Comparison of ENCODE assay signal across 8 mouse cellular contexts in the genomic region with DNA sequence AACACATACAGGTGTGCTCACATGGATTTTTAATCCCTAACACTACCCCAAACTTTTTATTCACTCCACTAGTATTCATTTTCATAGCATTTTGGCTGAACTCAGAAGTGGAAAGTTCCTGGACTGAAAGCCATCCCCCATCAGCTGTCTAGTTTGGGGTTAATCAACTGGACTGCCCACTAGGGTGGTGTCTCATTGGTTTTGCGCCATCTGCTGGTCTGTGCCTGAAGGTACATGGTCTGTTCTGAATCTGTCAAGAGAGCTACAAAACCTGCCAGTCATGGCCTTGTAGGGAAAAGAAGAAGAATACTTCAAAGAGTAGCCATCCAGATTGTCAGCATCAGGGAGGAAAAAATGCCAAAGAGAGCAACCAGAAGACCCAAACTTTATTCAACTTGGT.
DNase-seq lines count a peak whose midpoint lies in the region.

No protein-coding gene starts in this region.

- H3K36me3 ChIP-seq in splenic B cell, adult 2 months (ENCODE audit: control insufficient read depth, insufficient read depth, low read length, poor library complexity, severe bottlenecking): no peaks in the 10 kb centered on the region

- DNase-seq in gastrocnemius, adult 18-20 months (ENCODE audit: low spot score): peak; percentile 7
- no peak for DNase-seq in gastrocnemius, adult 8-10 months (ENCODE audit: low spot score in 2 of 2)
- peak; percentile 48 for DNase-seq in urinary bladder, postnatal 25 days (ENCODE audit: low spot score)
- DNase-seq in urinary bladder, postnatal 4 days (ENCODE audit: low spot score in 2 of 2): no peak
- DNase-seq in cerebellum, postnatal 25 days: peak; percentile 40 to 67
- peak; percentile 24 for DNase-seq in hindlimb bud, embryonic 11.5 days (ENCODE audit: extremely low spot score, low read depth, low spot score)
- DNase-seq in lung, postnatal 25 days (ENCODE audit: low spot score): peak; percentile 48
- peak; percentile 87 for DNase-seq in splenic B cell, adult 2 months (ENCODE audit: low read depth, low spot score)

- no peaks in the 10 kb centered on the region for H3K27me3 ChIP-seq in splenic B cell, adult 2 months (ENCODE audit: control insufficient read depth, insufficient read depth, low read length, poor library complexity, severe bottlenecking)

Comparison
In these comparisons a context has a peak if more than half of its experiments do, and no peak if none do; other contexts are left out.
1. DNase-seq: peak in gastrocnemius, adult 18-20 months (single experiment), urinary bladder, postnatal 25 days (single experiment), cerebellum, postnatal 25 days (2 of 2), hindlimb bud, embryonic 11.5 days (single experiment), lung, postnatal 25 days (single experiment) and splenic B cell, adult 2 months (single experiment); none in gastrocnemius, adult 8-10 months (0 of 2) and urinary bladder, postnatal 4 days (0 of 2).